Mouse (Mus musculus) mammary gland, adult 2 months (tissue): ENCODE measurements around the gene Lin28a. TPM values are rescaled to one million over a fixed set of nuclear protein-coding genes. Genes with fewer than 3 reads are reported as not detected.

Experiments used
- polyA plus RNA-seq: library from polyadenylated mRNA; depleted of rRNA; stranded (reverse); fragments of >200 nt; gene quantifications from 2 replicates; pipeline ENCODE4 v1.2.3, GENCODE M21; 2012; ENCODE audit warnings: low replicate concordance; rRNA removed

Lin28a gene
- 0.16 TPM in 1 of 2 replicates, not detected in the other for polyA plus RNA-seq

DNA sequence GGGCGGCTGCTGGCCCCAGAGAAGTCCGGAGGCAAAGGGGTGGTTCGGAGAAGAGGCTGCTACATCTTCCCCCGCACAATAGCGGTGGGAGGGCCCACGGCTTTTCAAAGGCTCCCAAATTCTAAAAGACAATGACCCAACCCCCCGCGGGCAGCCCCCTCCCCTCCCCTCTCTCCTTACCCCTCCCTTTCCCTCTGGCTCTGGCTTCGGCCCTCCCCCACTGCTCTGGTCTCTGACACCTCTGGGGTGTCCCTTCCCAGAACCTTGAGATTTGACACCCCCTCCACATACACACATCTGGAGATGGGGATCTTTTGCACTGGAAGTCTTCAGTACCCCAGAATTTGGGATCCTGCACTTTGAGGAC lies at the start of gene Lin28a:
Gene Lin28a (minus strand): TSS at position 63 of the 367 bp plus-strand sequence.

DNA sequence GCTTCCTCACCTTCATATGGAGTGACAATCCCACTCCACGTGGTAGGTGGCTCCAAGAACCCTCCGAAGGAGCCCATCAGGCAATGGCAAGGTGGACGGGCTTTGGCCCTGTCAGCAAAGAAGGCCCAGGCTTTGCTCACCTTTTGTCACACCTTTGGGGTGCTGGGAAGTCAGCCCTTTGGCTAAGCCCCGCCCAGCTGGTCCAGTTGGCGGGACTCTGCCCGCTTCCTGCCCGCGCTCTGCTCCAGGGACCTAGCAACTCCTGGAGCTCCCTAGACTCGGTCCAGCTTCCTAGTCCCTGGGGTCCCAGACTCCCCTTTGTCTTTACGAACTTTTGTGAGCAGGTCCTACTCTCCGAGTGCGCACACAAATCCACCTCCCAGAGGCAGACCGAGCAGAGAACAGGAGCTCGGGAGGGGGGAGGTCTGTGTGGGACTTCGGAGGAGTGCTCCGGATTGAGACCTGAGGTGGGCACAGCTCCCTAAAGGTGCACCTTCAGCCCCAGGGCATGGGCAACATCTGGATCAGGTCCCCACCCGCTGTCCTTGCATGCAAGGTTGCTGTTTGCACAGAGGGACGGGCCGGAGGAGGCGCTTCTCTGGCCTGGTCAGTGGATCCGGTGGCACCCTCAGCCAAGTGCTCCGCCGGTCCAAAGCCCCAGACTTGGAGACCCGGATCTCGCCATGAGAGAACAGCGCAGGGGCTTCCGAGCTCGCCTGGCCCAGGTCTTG lies 41.7 kb upstream of the Lin28a start, which contains the start of gene Crybg2:
Gene Crybg2 (plus strand): TSS at position 681 of the 731 bp plus-strand sequence.

DNA sequence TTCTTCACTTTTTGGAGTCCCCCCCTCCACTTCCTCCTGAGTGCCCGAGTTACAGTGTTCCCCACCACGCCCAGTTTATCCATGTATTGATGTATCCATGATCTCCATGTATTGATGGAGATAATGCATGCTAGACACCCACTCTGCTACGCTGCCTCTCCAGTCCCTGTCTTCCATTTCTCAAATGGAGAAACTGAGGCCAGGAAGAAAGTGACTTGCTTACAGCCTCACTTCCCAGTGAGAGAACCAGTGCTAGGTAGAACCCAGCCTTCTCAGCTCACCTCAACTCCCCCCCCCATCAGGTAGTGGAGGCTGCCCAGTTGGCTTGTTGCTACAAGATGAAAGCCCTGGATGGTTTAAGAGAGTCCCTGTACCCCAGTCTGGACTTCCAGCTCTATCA lies 34.9 kb upstream of the Lin28a start, which contains the start of gene Zfp683:
Gene Zfp683 (plus strand): TSS at position 301 of the 400 bp plus-strand sequence.

DNA sequence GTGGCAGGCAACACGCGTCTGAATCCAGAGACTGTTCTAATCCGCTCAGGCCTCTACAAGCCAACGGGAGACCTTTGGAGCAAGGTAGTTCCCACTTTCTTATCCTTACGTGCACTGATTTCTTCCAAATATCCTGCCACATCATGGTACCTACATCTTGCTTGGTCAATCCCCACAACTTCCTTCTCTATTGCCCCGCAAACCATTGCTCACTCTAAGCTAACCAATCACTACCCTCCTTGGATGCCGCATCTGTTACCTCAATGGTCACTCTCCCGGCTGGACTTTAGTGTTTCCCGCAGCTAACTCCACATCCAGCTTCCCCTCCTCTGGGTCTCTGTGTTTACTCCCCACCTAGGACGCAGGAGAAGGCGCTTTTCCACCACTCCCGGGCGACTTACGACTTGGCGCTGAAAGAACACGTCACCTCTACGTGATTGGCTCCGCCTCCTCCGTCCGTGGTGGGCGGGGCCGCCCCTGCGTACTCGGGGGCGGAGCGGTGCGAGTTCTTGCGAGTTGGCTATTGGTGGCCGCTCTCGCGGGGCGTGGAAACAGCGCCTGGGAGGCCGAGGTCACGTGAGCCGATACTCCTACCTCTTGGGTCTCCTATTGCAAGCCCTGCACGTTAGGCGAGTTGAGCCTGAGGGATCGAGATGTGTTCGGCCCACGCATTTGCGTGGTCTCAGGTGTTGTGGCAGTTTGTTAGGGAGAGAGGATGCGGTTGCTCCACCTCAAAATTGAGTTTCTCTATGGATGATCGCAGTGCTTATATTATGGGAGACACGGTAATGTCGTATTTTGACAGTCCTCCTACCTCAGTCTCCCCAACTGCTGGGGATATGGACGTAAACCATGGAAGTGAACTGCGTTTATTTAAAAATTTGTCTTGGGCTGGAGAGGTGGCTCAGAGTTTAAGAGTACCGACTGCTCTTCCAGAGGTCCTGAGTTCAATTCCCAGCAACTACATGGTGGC lies 17.9 kb downstream of the Lin28a start, which contains the start of gene Dhdds:
Gene Dhdds (minus strand): TSS at position 453 of the 973 bp plus-strand sequence.

DNA sequence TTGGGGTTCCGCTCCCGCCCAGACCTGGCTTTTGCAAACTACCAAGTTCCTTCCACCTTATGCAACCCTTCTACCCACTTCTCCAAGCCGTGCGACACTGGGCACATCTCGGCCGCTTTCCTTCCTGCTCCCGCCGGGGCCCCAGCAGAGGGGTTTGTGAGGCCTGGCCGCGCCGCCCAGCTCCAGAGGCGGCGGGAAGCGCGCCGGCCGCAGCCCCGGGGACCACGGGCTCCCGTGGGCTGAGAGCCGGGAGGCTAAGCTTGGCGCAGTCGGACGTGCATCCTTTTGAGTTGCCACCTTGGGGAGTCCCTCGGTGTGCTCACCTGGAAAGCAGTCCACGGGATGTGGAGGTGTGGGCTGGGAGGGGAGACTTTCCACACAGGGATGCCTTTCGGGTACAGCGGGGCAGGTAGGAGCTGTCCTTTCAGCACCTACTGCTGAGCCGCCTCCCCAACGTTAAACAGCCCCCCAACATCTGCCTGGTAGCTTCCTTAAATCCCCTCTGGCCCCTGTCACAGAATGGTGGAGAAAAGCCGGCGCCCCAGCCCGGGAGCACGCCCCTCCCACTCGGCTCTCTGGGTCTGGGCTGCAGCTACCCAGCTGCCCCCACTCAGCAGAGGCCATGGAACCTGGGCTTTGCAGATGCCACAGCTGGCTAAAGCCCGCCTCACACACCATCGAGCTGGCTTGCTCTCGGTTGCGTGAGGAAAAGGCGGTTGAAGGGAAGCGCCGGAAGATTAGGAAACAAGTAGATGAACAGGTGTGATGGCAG lies 50.3 kb downstream of the Lin28a start, which contains the start of gene Hmgn2:
Gene Hmgn2 (minus strand): TSS at position 501 of the 772 bp plus-strand sequence.

Other genes starting within 250 kb of the Lin28a start
- 44.2 and 71.3 TPM in 2 replicates for gene Rps6ka1, start 131.0 kb downstream of the Lin28a start, polyA plus RNA-seq
- gene Hmgn2, start 50.2 kb downstream of the Lin28a start, polyA plus RNA-seq = 11.2 and 15.6 TPM in 2 replicates
- gene Dhdds, start 17.9 kb downstream of the Lin28a start, polyA plus RNA-seq = 17.6 and 31.0 TPM in 2 replicates
- gene Zfp683, start 35.0 kb upstream of the Lin28a start, polyA plus RNA-seq = 1.7 and 2.3 TPM in 2 replicates
- gene Crybg2, start 42.0 kb upstream of the Lin28a start, polyA plus RNA-seq = 2.9 and 4.5 TPM in 2 replicates
- gene Cd52, start 76.2 kb upstream of the Lin28a start, polyA plus RNA-seq = 217 and 235 TPM in 2 replicates
- gene Ubxn11, start 83.7 kb upstream of the Lin28a start, polyA plus RNA-seq = 30.5 and 32.8 TPM in 2 replicates
- gene Sh3bgrl3, start 109.9 kb upstream of the Lin28a start, polyA plus RNA-seq = 571 and 1,183 TPM in 2 replicates
- 24.3 and 43.9 TPM in 2 replicates for gene Cep85, start 168.3 kb upstream of the Lin28a start, polyA plus RNA-seq
- not detected in 2 replicates for gene Gm7534, start 184.2 kb upstream of the Lin28a start, polyA plus RNA-seq
- 0.11 and 0.62 TPM in 2 replicates for gene Catsper4, start 208.5 kb upstream of the Lin28a start, polyA plus RNA-seq
- 5.7 and 9.0 TPM in 2 replicates for gene Cnksr1, start 219.6 kb upstream of the Lin28a start, polyA plus RNA-seq
- gene E130218I03Rik, start 224.8 kb upstream of the Lin28a start, polyA plus RNA-seq = not detected in 2 replicates
- gene Zfp593, start 226.8 kb upstream of the Lin28a start, polyA plus RNA-seq = 6.0 and 12.0 TPM in 2 replicates
- gene Gm30191, start 228.1 kb upstream of the Lin28a start, polyA plus RNA-seq = 0.25 TPM in 1 of 2 replicates, not detected in the other
- gene Grrp1, start 235.3 kb upstream of the Lin28a start, polyA plus RNA-seq = 21.1 and 54.8 TPM in 2 replicates